Mouse (Mus musculus) hindbrain, embryonic 16.5 days (tissue): ENCODE measurements around the gene Map2k7. TPM values are rescaled to one million over a fixed set of nuclear protein-coding genes. Genes with fewer than 3 reads are reported as not detected.

Source experiments
- ATAC-seq: fragments of 200-750 bp; cut with Nextera tagmentation; 2 replicates; pipeline ENCODE4 v1.8.0; 2017; ENCODE audit warnings: moderate TSS enrichment, moderate library complexity
- H3K27ac ChIP-seq: fragments of 300-500 bp; sonication (generic); 2 replicates; pipeline ENCODE4 v1.5.1; 2014; ENCODE audit warnings: low read depth, mild to moderate bottlenecking, control low read depth, low read length, moderate library complexity
- H3K27me3 ChIP-seq: fragments of 300-500 bp; sonication (generic); replicated peaks from 2 replicates; pipeline ENCODE4 v1.6.1; 2014; ENCODE audit warnings: low read length; ENCODE audit not compliant: control insufficient read depth, insufficient read depth
- H3K36me3 ChIP-seq: fragments of 300-500 bp; sonication (generic); 2 replicates; pipeline ENCODE4 v1.6.1; 2014; ENCODE audit warnings: mild to moderate bottlenecking, low read length, moderate library complexity, mixed read lengths; ENCODE audit not compliant: control insufficient read depth, insufficient read depth
- H3K4me1 ChIP-seq: fragments of 300-500 bp; sonication (generic); 2 replicates; pipeline ENCODE4 v1.6.1; 2014; ENCODE audit warnings: low read depth, low read length; ENCODE audit not compliant: control insufficient read depth, insufficient read depth
- H3K4me2 ChIP-seq: fragments of 300-500 bp; sonication (generic); 2 replicates; pipeline ENCODE4 v1.6.1; 2014; ENCODE audit warnings: mild to moderate bottlenecking, low read length, control low read depth, moderate library complexity
- H3K4me3 ChIP-seq: fragments of 300-500 bp; sonication (generic); 2 replicates; pipeline ENCODE4 v1.5.1; 2014; ENCODE audit warnings: mild to moderate bottlenecking, low read length, control low read depth, moderate library complexity
- H3K9ac ChIP-seq: fragments of 300-500 bp; sonication (generic); 2 replicates; pipeline ENCODE4 v1.6.1; 2014; ENCODE audit warnings: low read depth, mild to moderate bottlenecking, control low read depth, low read length, moderate library complexity
- H3K9me3 ChIP-seq: fragments of 300-500 bp; sonication (generic); 2 replicates; pipeline ENCODE4 v1.6.1; 2014; ENCODE audit warnings: mild to moderate bottlenecking, low read length, moderate library complexity; ENCODE audit not compliant: control insufficient read depth
- whole genome bisulfite sequencing: fragments of 180-500 bp; shearing (Covaris S2); extraction: QIAGEN DNeasy Blood & Tissue Kit; methylation state at CpG from one replicate; pipeline ENCODE4 v1.1.7; 2014; 5-methylcytosine and 5-hydroxymethylcytosine counted together
- polyA plus RNA-seq: library from polyadenylated mRNA; unstranded; fragments of >200 nt; fragmentation: Nextera tagmentation; extraction: Ambion mirVana; gene quantifications from 2 replicates; pipeline ENCODE4 v1.2.1, GENCODE M21; 2015

The Map2k7 gene
- polyA plus RNA-seq, 1 experiment from 2014 or later, result 24.8 TPM

GRCm38 (mm10) chr8:4207016-4207350, 31.6 kb upstream of the Map2k7 start:
- Histone ChIP-seq H3K4me2 (no peak overlapping the region), H3K36me3 (peaks cover 37% of the 10 kb centered on the region), H3K4me1 (peaks cover 3% of the 10 kb centered on the region), H3K9me3 (no peaks in the 10 kb centered on the region; the same call in 1 of the 2 replicates), H3K27me3 (no peaks in the 10 kb centered on the region), H3K27ac (no peak overlapping the region), H3K4me3 (no peak overlapping the region), H3K9ac (no peak overlapping the region)
- WGBS, result 61% methylated on average over 2 of the region's 2 CpGs
- no peak for ATAC-seq

GRCm38 (mm10) chr8:4211097-4211496, 27.4 kb upstream of the Map2k7 start:
- Histone ChIP-seq H3K9ac (no peak overlapping the region), H3K9me3 (no peaks in the 10 kb centered on the region; the same call in 1 of the 2 replicates), H3K36me3 (peaks cover 20% of the 10 kb centered on the region), H3K27ac (no peak overlapping the region), H3K27me3 (no peaks in the 10 kb centered on the region), H3K4me3 (no peak overlapping the region), H3K4me2 (no peak overlapping the region), H3K4me1 (peaks cover 32% of the 10 kb centered on the region)
- 70% methylated on average over 6 of the region's 6 CpGs for WGBS
- no peak for ATAC-seq

- ATAC-seq, result peak; percentile 0; the same call in 1 of the 2 replicates
- H3K36me3 ChIP-seq, result peaks cover 20% of the 10 kb centered on the region
- 2% methylated on average over 23 of the region's 25 CpGs for WGBS
Measured at GRCm38 (mm10) chr8:4212809-4213209, 25.7 kb upstream of the Map2k7 start.

GRCm38 (mm10) chr8:4213210-4214005, 25.1 kb upstream of the Map2k7 start:
- peak; percentile 9 for ATAC-seq
- H3K4me3 ChIP-seq, result peak overlapping the region; percentile 43
- H3K9me3 ChIP-seq, result no peaks in the 10 kb centered on the region; the same call in 1 of the 2 replicates
- 5% methylated on average over 18 of the region's 18 CpGs for WGBS
- H3K4me1 ChIP-seq, result peaks cover 35% of the 10 kb centered on the region
- H3K9ac ChIP-seq, result peak overlapping the region; percentile 64
- peak overlapping the region; percentile 44 for H3K27ac ChIP-seq
- peak overlapping the region; percentile 93 for H3K4me2 ChIP-seq
- peaks cover 20% of the 10 kb centered on the region for H3K36me3 ChIP-seq
- no peaks in the 10 kb centered on the region for H3K27me3 ChIP-seq

More at GRCm38 (mm10) chr8:4212809-4213209, 25.7 kb upstream of the Map2k7 start:
- peak overlapping the region; percentile 64 for H3K9ac ChIP-seq
- no peaks in the 10 kb centered on the region for H3K27me3 ChIP-seq
- H3K4me1 ChIP-seq, result peaks cover 34% of the 10 kb centered on the region
- peak overlapping the region; percentile 44 for H3K27ac ChIP-seq
- H3K4me2 ChIP-seq, result peak overlapping the region; percentile 93
- H3K9me3 ChIP-seq, result no peaks in the 10 kb centered on the region; the same call in 1 of the 2 replicates
- peak overlapping the region; percentile 43 for H3K4me3 ChIP-seq

GRCm38 (mm10) chr8:4214006-4214980, 24.2 kb upstream of the Map2k7 start:
- H3K4me3 ChIP-seq, result peak overlapping the region; percentile 43
- peak; percentile 1; the same call in 1 of the 2 replicates for ATAC-seq
- H3K9ac ChIP-seq, result peak overlapping the region; percentile 64
- H3K27ac ChIP-seq, result peak overlapping the region; percentile 50
- peak overlapping the region; percentile 93 for H3K4me2 ChIP-seq
- H3K36me3 ChIP-seq, result peaks cover 17% of the 10 kb centered on the region
- H3K27me3 ChIP-seq, result no peaks in the 10 kb centered on the region
- H3K9me3 ChIP-seq, result no peaks in the 10 kb centered on the region; the same call in 1 of the 2 replicates
- WGBS, result 15% methylated on average over 33 of the region's 33 CpGs
- H3K4me1 ChIP-seq, result peaks cover 35% of the 10 kb centered on the region

GRCm38 (mm10) chr8:4216296-4216695, 22.2 kb upstream of the Map2k7 start:
- peaks cover 3% of the 10 kb centered on the region; the same call in 1 of the 2 replicates for H3K36me3 ChIP-seq
- H3K4me3 ChIP-seq, result peak overlapping the region; percentile 60
- H3K4me1 ChIP-seq, result peaks cover 35% of the 10 kb centered on the region
- H3K4me2 ChIP-seq, result peak overlapping the region; percentile 93
- H3K9me3 ChIP-seq, result no peaks in the 10 kb centered on the region
- no peaks in the 10 kb centered on the region for H3K27me3 ChIP-seq
- H3K9ac ChIP-seq, result peak overlapping the region; percentile 91
- whole genome bisulfite sequencing, result 3% methylated on average over 18 of the region's 18 CpGs
- ATAC-seq, result peak; percentile 6
- H3K27ac ChIP-seq, result peak overlapping the region; percentile 94

- no peaks in the 10 kb centered on the region for H3K27me3 ChIP-seq
- H3K36me3 ChIP-seq, result peaks cover 3% of the 10 kb centered on the region; the same call in 1 of the 2 replicates
- H3K27ac ChIP-seq, result peak within 1 kb of the TSS; percentile 94
- H3K4me2 ChIP-seq, result peak within 1 kb of the TSS; percentile 93
- under 1% methylated on average over 44 of the region's 44 CpGs for WGBS
- peak within 1 kb of the TSS; percentile 60 for H3K4me3 ChIP-seq
- ATAC-seq, result peak; percentile 89
- H3K9me3 ChIP-seq, result no peaks in the 10 kb centered on the region
- H3K9ac ChIP-seq, result peak within 1 kb of the TSS; percentile 91
- peaks cover 35% of the 10 kb centered on the region for H3K4me1 ChIP-seq
Measured at GRCm38 (mm10) chr8:4216791-4217621, 21.5 kb upstream of the Map2k7 start, which contains the start of gene Prr36. Gene Prr36 (minus strand): TSS chr8:4217459.

- peaks cover 3% of the 10 kb centered on the region; the same call in 1 of the 2 replicates for H3K36me3 ChIP-seq
Measured at GRCm38 (mm10) chr8:4219617-4220016, 18.9 kb upstream of the Map2k7 start.

More at GRCm38 (mm10) chr8:4219617-4220016, 18.9 kb upstream of the Map2k7 start:
- H3K9me3 ChIP-seq, result no peaks in the 10 kb centered on the region
- no peaks in the 10 kb centered on the region for H3K27me3 ChIP-seq
- no peak for ATAC-seq
- no peak overlapping the region for H3K27ac ChIP-seq
- 83% methylated on average over 3 of the region's 3 CpGs for WGBS
- peaks cover 18% of the 10 kb centered on the region for H3K4me1 ChIP-seq
- no peak overlapping the region for H3K4me3 ChIP-seq
- H3K4me2 ChIP-seq, result no peak overlapping the region
- H3K9ac ChIP-seq, result no peak overlapping the region
